16 mouse cellular contexts compared by ENCODE assay signal in the genomic region with DNA sequence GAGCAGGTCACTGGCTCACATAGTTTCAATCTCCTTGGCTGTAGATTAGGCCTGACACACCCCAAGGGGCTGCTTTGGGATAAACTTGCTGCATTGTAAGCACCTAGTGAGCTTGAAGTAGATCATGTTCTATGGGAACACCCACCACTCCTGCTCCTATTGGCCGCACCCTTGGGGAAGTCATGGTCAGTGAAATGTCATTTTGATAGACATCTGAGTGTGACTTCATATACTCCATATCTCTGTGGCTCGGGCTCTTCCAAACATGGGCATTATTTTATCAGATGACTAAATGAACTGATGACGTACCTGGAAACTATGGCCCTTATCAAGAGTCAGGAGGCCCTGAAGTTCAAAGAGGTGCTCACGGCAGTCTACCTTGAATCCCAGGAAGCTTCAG.
DNase-seq lines count a peak whose midpoint lies in the region; ATAC-seq and TF ChIP-seq lines count a peak whose summit lies in the region.
"Had no signal": no experiment of that assay in that cellular context is flagged by ENCODE, and none has a peak within 500 bp of the region (broad histone marks: within the 10 kb centered on the region; RNA-seq: fewer than 3 reads in every experiment).

No protein-coding gene starts in this region.

- TF ChIP-seq CTCF in liver, embryonic 14.5 days (IDR thresholded peaks at IDR 0.05; ENCODE audit: low read depth) = no peak

- no peak overlapping the region for H3K4me2 ChIP-seq in intestine, embryonic 15.5 days (replicated peaks)
- H3K4me2 ChIP-seq in liver, embryonic 14.5 days (ENCODE audit: low read depth) = no peak overlapping the region
- H3K4me2 ChIP-seq in hindbrain, embryonic 12.5 days (replicated peaks) = no peak overlapping the region

- no peak overlapping the region for H3K27ac ChIP-seq in intestine, embryonic 15.5 days
- peak overlapping the region; percentile 63 for H3K27ac ChIP-seq in liver, embryonic 14.5 days
- no peak overlapping the region for H3K27ac ChIP-seq in hindbrain, embryonic 12.5 days
- H3K27ac ChIP-seq: midbrain, embryonic 10.5 days had no signal

- no peak overlapping the region for H3K9ac ChIP-seq in intestine, embryonic 15.5 days
- no peak overlapping the region for H3K9ac ChIP-seq in liver, embryonic 14.5 days (replicated peaks)
- no peak overlapping the region for H3K9ac ChIP-seq in hindbrain, embryonic 12.5 days
- H3K9ac ChIP-seq: forebrain, postnatal 0 days had no signal

- no peaks in the 10 kb centered on the region for H3K27me3 ChIP-seq in intestine, embryonic 15.5 days (replicated peaks)
- H3K27me3 ChIP-seq in liver, embryonic 14.5 days (ENCODE audit: control insufficient read depth, insufficient read depth, low read length) = no peaks in the 10 kb centered on the region
- H3K27me3 ChIP-seq in hindbrain, embryonic 12.5 days = no peaks in the 10 kb centered on the region

- TF ChIP-seq EP300 in liver, embryonic 14.5 days (IDR thresholded peaks at IDR 0.05; ENCODE audit: low read depth) = no peak

- peak; percentile 63 for DNase-seq in CD4-positive helper T cell, adult 2 months (ENCODE audit: low read depth, low spot score)
- no peak for DNase-seq in liver, embryonic 14.5 days (ENCODE audit: low read depth in 3 of 3, low spot score in 3 of 3)
- no peak for DNase-seq in embryo, embryonic 10.5 days (ENCODE audit: low spot score)
- no peak for DNase-seq in kidney, adult 8-10 months
- no peak for DNase-seq in lung, postnatal 25 days (ENCODE audit: low spot score)
- DNase-seq: adrenal gland, adult 8-10 months; cerebellum, postnatal 10 days; embryo, embryonic 11 days; forebrain, postnatal 0 days; kidney, adult 11 months; kidney, postnatal 10 days; thymus, adult 2 months had no signal

- H3K4me1 ChIP-seq in intestine, embryonic 15.5 days (replicated peaks) = 0 out of 2 replicates have a peak, but pooled peaks cover 3% of the 10 kb centered on the region
- peaks cover 30 to 36% of the 10 kb centered on the region in 2 experiments for H3K4me1 ChIP-seq in liver, embryonic 14.5 days (replicated peaks; ENCODE audit: control insufficient read depth in 2 of 2, insufficient read depth in 2 of 2, low read length in 1 of 2)
- H3K4me1 ChIP-seq in hindbrain, embryonic 12.5 days = 0 out of 2 replicates have a peak, but pooled peaks cover 8% of the 10 kb centered on the region

- peak; percentile 80 for ATAC-seq in intestine, embryonic 15.5 days
- peak; percentile 58 for ATAC-seq in liver, embryonic 14.5 days (ENCODE audit: insufficient read depth)
- peak; percentile 45; the same call in 1 of the 2 replicates for ATAC-seq in monocyte, adult 5-6 weeks (replicated peaks; ENCODE audit: insufficient number of reproducible peaks, low FRiP score, low TSS enrichment, poor library complexity, severe bottlenecking)
- ATAC-seq in hindbrain, embryonic 12.5 days (ENCODE audit: low FRiP score) = no peak
- ATAC-seq: forebrain, postnatal 0 days had no signal

- H3K4me3 ChIP-seq in intestine, embryonic 15.5 days (replicated peaks) = no peak overlapping the region
- no peak overlapping the region for H3K4me3 ChIP-seq in liver, embryonic 14.5 days (ENCODE audit: insufficient read depth in 1 of 2, low read depth in 2 of 2, low read length in 2 of 2)
- H3K4me3 ChIP-seq in hindbrain, embryonic 12.5 days = no peak overlapping the region
- H3K4me3 ChIP-seq: midbrain, embryonic 10.5 days had no signal

- H3K36me3 ChIP-seq in intestine, embryonic 15.5 days = no peaks in the 10 kb centered on the region
- no peaks in the 10 kb centered on the region for H3K36me3 ChIP-seq in liver, embryonic 14.5 days (replicated peaks; ENCODE audit: control insufficient read depth, insufficient read depth, low read depth)
- no peaks in the 10 kb centered on the region for H3K36me3 ChIP-seq in hindbrain, embryonic 12.5 days

- WGBS in intestine, embryonic 15.5 days = 71% methylated on average over 4 of the region's 4 CpGs
- WGBS in liver, embryonic 14.5 days (ENCODE audit: insufficient replicate concordance) = 37% methylated on average over 4 of the region's 4 CpGs
- 92% methylated on average over 4 of the region's 4 CpGs for WGBS in hindbrain, embryonic 12.5 days

- H3K9me3 ChIP-seq in intestine, embryonic 15.5 days = no peaks in the 10 kb centered on the region
- H3K9me3 ChIP-seq in liver, embryonic 14.5 days (ENCODE audit: control insufficient read depth, low read length) = no peaks in the 10 kb centered on the region
- H3K9me3 ChIP-seq in hindbrain, embryonic 12.5 days (replicated peaks) = no peaks in the 10 kb centered on the region
- H3K9me3 ChIP-seq: midbrain, embryonic 10.5 days had no signal
